Mouse (Mus musculus) lung, adult 18-20 months (tissue): Measurements from ENCODE around the gene Siglec1.
"Not testable (repeated sequence)": the region's sequence is repeated elsewhere in the genome, so short reads cannot be mapped to it uniquely, and the experiment has no call there.

Experiments used
- DNase-seq, 2 experiments: peaks; one replicate each; pipeline ENCODE4 v3.0.0; 2022; ENCODE audit warnings: mixed read lengths in 2 of 2

Siglec1 gene

GRCm38 (mm10) chr2:131046025-131046424, 40.5 kb downstream of the Siglec1 start:
- DNase-seq, result no peak

- no peak for DNase-seq
Measured at GRCm38 (mm10) chr2:131044989-131045720, 41.4 kb downstream of the Siglec1 start.

- DNase-seq, result no peak
Measured at GRCm38 (mm10) chr2:131044354-131044852, 42.2 kb downstream of the Siglec1 start.

- DNase-seq, result no peak
Measured at GRCm38 (mm10) chr2:131042988-131043387, 43.6 kb downstream of the Siglec1 start, which contains the start of gene Gfra4. Gfra4 (minus strand) TSS chr2:131043088.

GRCm38 (mm10) chr2:131040854-131041825, 45.4 kb downstream of the Siglec1 start:
- no peak for DNase-seq

GRCm38 (mm10) chr2:131038675-131039074, 47.9 kb downstream of the Siglec1 start:
- DNase-seq, result no peak

- no peak for DNase-seq
Measured at GRCm38 (mm10) chr2:131038197-131038596, 48.4 kb downstream of the Siglec1 start.

GRCm38 (mm10) chr2:131037226-131037990, 49.2 kb downstream of the Siglec1 start:
- peak; percentile 68 to 74 for DNase-seq

- DNase-seq, result no peak
Measured at GRCm38 (mm10) chr2:131036757-131037156, 49.8 kb downstream of the Siglec1 start.

- DNase-seq, result no peak
Measured at GRCm38 (mm10) chr2:131036343-131036742, 50.2 kb downstream of the Siglec1 start.

GRCm38 (mm10) chr2:131031406-131031805, 55.2 kb downstream of the Siglec1 start:
- not testable (repeated sequence) for DNase-seq

GRCm38 (mm10) chr2:131030998-131031397, 55.6 kb downstream of the Siglec1 start:
- no peak for DNase-seq

- DNase-seq, result no peak
Measured at GRCm38 (mm10) chr2:131030561-131030960, 56.0 kb downstream of the Siglec1 start.

- peak in 1 of 2 experiments; percentile 23 for DNase-seq
Measured at GRCm38 (mm10) chr2:131029065-131029935, 57.3 kb downstream of the Siglec1 start.

GRCm38 (mm10) chr2:131026941-131027340, 59.6 kb downstream of the Siglec1 start:
- no peak for DNase-seq

GRCm38 (mm10) chr2:131025230-131025629, 61.3 kb downstream of the Siglec1 start:
- DNase-seq, result no peak
